Mouse (Mus musculus): ENCODE data around the gene Epha5. TPM values are rescaled to one million over a fixed set of nuclear protein-coding genes. Genes with fewer than 3 reads are reported as not detected.

Epha5 gene
- polyA plus RNA-seq, 1 experiment from 2014 or later = 74.0 TPM

GRCm38 (mm10) chr5:84397085-84397484 lies 20.1 kb downstream of the Epha5 start:
- H3K4me1 ChIP-seq (replicated peaks; ENCODE audit: control insufficient read depth, insufficient read depth, low read length) = no peaks in the 10 kb centered on the region
- no peak overlapping the region for H3K27ac ChIP-seq
- no peaks in the 10 kb centered on the region for H3K27me3 ChIP-seq (ENCODE audit: control insufficient read depth, insufficient read depth, low read length)
- no peak overlapping the region for H3K4me2 ChIP-seq (replicated peaks)
- H3K9ac ChIP-seq = no peak overlapping the region
- no peak for DNase-seq (ENCODE audit: low spot score)
- no peaks in the 10 kb centered on the region for H3K36me3 ChIP-seq (replicated peaks; ENCODE audit: control insufficient read depth, insufficient read depth)
- no peak overlapping the region for H3K4me3 ChIP-seq (replicated peaks; ENCODE audit: low read length)
- no peaks in the 10 kb centered on the region for H3K9me3 ChIP-seq (ENCODE audit: control insufficient read depth, low read length)
- no peak for ATAC-seq (ENCODE audit: low FRiP score)
- 66% methylated on average over 1 of the region's 1 CpGs for WGBS

- H3K9me3 ChIP-seq (ENCODE audit: control insufficient read depth, low read length) = no peaks in the 10 kb centered on the region
- H3K9ac ChIP-seq = no peak overlapping the region
- ATAC-seq (ENCODE audit: low FRiP score) (peak; percentile 51; the same call in 1 of the 2 replicates), DNase-seq (ENCODE audit: low spot score) (no peak)
- 0 out of 2 replicates have a peak, but pooled peaks cover 3% of the 10 kb centered on the region for H3K4me1 ChIP-seq (replicated peaks; ENCODE audit: control insufficient read depth, insufficient read depth, low read length)
- no peak overlapping the region for H3K4me3 ChIP-seq (replicated peaks; ENCODE audit: low read length)
- H3K27me3 ChIP-seq (ENCODE audit: control insufficient read depth, insufficient read depth, low read length) = no peaks in the 10 kb centered on the region
- H3K27ac ChIP-seq = no peak overlapping the region
- H3K4me2 ChIP-seq (replicated peaks) = no peak overlapping the region
- no peaks in the 10 kb centered on the region for H3K36me3 ChIP-seq (replicated peaks; ENCODE audit: control insufficient read depth, insufficient read depth)
- WGBS = 46% methylated on average over 5 of the region's 5 CpGs
These were observed 51.8 kb downstream of the Epha5 start for GRCm38 (mm10) chr5:84365334-84365733.

- no peak overlapping the region for H3K4me2 ChIP-seq (replicated peaks)
- DNase-seq (ENCODE audit: low spot score) (no peak), ATAC-seq (ENCODE audit: low FRiP score) (no peak)
- H3K9ac ChIP-seq = no peak overlapping the region
- no peaks in the 10 kb centered on the region for H3K9me3 ChIP-seq (ENCODE audit: control insufficient read depth, low read length)
- H3K36me3 ChIP-seq (replicated peaks; ENCODE audit: control insufficient read depth, insufficient read depth) = no peaks in the 10 kb centered on the region
- H3K27me3 ChIP-seq (ENCODE audit: control insufficient read depth, insufficient read depth, low read length) = no peaks in the 10 kb centered on the region
- WGBS = 62% methylated on average over 3 of the region's 3 CpGs
- no peaks in the 10 kb centered on the region for H3K4me1 ChIP-seq (replicated peaks; ENCODE audit: control insufficient read depth, insufficient read depth, low read length)
- H3K4me3 ChIP-seq (replicated peaks; ENCODE audit: low read length) = no peak overlapping the region
- no peak overlapping the region for H3K27ac ChIP-seq
These were observed 57.8 kb downstream of the Epha5 start for GRCm38 (mm10) chr5:84359430-84359829.

GRCm38 (mm10) chr5:84353069-84353468 lies 64.1 kb downstream of the Epha5 start:
- Histone ChIP-seq H3K9ac (no peak overlapping the region), H3K27me3 (ENCODE audit: control insufficient read depth, insufficient read depth, low read length) (no peaks in the 10 kb centered on the region), H3K4me1 (replicated peaks; ENCODE audit: control insufficient read depth, insufficient read depth, low read length) (no peaks in the 10 kb centered on the region), H3K27ac (no peak overlapping the region), H3K4me2 (replicated peaks) (no peak overlapping the region), H3K9me3 (ENCODE audit: control insufficient read depth, low read length) (no peaks in the 10 kb centered on the region), H3K4me3 (replicated peaks; ENCODE audit: low read length) (no peak overlapping the region), H3K36me3 (replicated peaks; ENCODE audit: control insufficient read depth, insufficient read depth) (no peaks in the 10 kb centered on the region)
- 82% methylated on average over 5 of the region's 5 CpGs for WGBS
- ATAC-seq (ENCODE audit: low FRiP score) = no peak
- no peak for DNase-seq (ENCODE audit: low spot score)

- no peak overlapping the region for H3K27ac ChIP-seq
- H3K9me3 ChIP-seq (ENCODE audit: control insufficient read depth, low read length) = no peaks in the 10 kb centered on the region
- no peak for ATAC-seq (ENCODE audit: low FRiP score)
- no peaks in the 10 kb centered on the region for H3K27me3 ChIP-seq (ENCODE audit: control insufficient read depth, insufficient read depth, low read length)
- H3K4me3 ChIP-seq (replicated peaks; ENCODE audit: low read length) = no peak overlapping the region
- no peaks in the 10 kb centered on the region for H3K36me3 ChIP-seq (replicated peaks; ENCODE audit: control insufficient read depth, insufficient read depth)
- no peaks in the 10 kb centered on the region for H3K4me1 ChIP-seq (replicated peaks; ENCODE audit: control insufficient read depth, insufficient read depth, low read length)
- no peak for DNase-seq (ENCODE audit: low spot score)
- H3K4me2 ChIP-seq (replicated peaks) = no peak overlapping the region
- WGBS = 89% methylated on average over 2 of the region's 2 CpGs
- no peak overlapping the region for H3K9ac ChIP-seq
These were observed 70.3 kb downstream of the Epha5 start for GRCm38 (mm10) chr5:84346728-84347499.

GRCm38 (mm10) chr5:84335834-84336465 lies 81.2 kb downstream of the Epha5 start:
- ATAC-seq (ENCODE audit: low FRiP score) (no peak), DNase-seq (ENCODE audit: low spot score) (no peak)
- Histone ChIP-seq H3K27ac (no peak overlapping the region), H3K9me3 (ENCODE audit: control insufficient read depth, low read length) (no peaks in the 10 kb centered on the region), H3K4me2 (replicated peaks) (no peak overlapping the region), H3K36me3 (replicated peaks; ENCODE audit: control insufficient read depth, insufficient read depth) (no peaks in the 10 kb centered on the region), H3K9ac (no peak overlapping the region), H3K27me3 (ENCODE audit: control insufficient read depth, insufficient read depth, low read length) (no peaks in the 10 kb centered on the region), H3K4me3 (replicated peaks; ENCODE audit: low read length) (no peak overlapping the region), H3K4me1 (replicated peaks; ENCODE audit: control insufficient read depth, insufficient read depth, low read length) (no peaks in the 10 kb centered on the region)
- WGBS = 83% methylated on average over 3 of the region's 3 CpGs

GRCm38 (mm10) chr5:84334481-84334880 lies 82.7 kb downstream of the Epha5 start:
- Histone ChIP-seq H3K27ac (no peak overlapping the region), H3K9me3 (ENCODE audit: control insufficient read depth, low read length) (no peaks in the 10 kb centered on the region), H3K9ac (no peak overlapping the region), H3K4me2 (replicated peaks) (no peak overlapping the region), H3K4me1 (replicated peaks; ENCODE audit: control insufficient read depth, insufficient read depth, low read length) (no peaks in the 10 kb centered on the region), H3K36me3 (replicated peaks; ENCODE audit: control insufficient read depth, insufficient read depth) (no peaks in the 10 kb centered on the region), H3K27me3 (ENCODE audit: control insufficient read depth, insufficient read depth, low read length) (no peaks in the 10 kb centered on the region), H3K4me3 (replicated peaks; ENCODE audit: low read length) (no peak overlapping the region)
- ATAC-seq (ENCODE audit: low FRiP score) = no peak
- WGBS = 82% methylated on average over 6 of the region's 6 CpGs
- no peak for DNase-seq (ENCODE audit: low spot score)

- Histone ChIP-seq H3K27ac (no peak overlapping the region), H3K4me1 (replicated peaks; ENCODE audit: control insufficient read depth, insufficient read depth, low read length) (no peaks in the 10 kb centered on the region), H3K27me3 (ENCODE audit: control insufficient read depth, insufficient read depth, low read length) (no peaks in the 10 kb centered on the region), H3K4me3 (replicated peaks; ENCODE audit: low read length) (no peak overlapping the region), H3K36me3 (replicated peaks; ENCODE audit: control insufficient read depth, insufficient read depth) (no peaks in the 10 kb centered on the region), H3K4me2 (replicated peaks) (no peak overlapping the region), H3K9ac (no peak overlapping the region), H3K9me3 (ENCODE audit: control insufficient read depth, low read length) (no peaks in the 10 kb centered on the region)
- no peak for ATAC-seq (ENCODE audit: low FRiP score)
- no peak for DNase-seq (ENCODE audit: low spot score)
- WGBS = 83% methylated on average over 1 of the region's 1 CpGs
These were observed 85.6 kb downstream of the Epha5 start for GRCm38 (mm10) chr5:84331631-84332030.

- Histone ChIP-seq H3K4me1 (replicated peaks; ENCODE audit: control insufficient read depth, insufficient read depth, low read length) (no peaks in the 10 kb centered on the region; the same call in none of the 2 replicates), H3K4me2 (replicated peaks) (no peak overlapping the region), H3K36me3 (replicated peaks; ENCODE audit: control insufficient read depth, insufficient read depth) (no peaks in the 10 kb centered on the region), H3K27ac (no peak overlapping the region), H3K9me3 (ENCODE audit: control insufficient read depth, low read length) (no peaks in the 10 kb centered on the region), H3K27me3 (ENCODE audit: control insufficient read depth, insufficient read depth, low read length) (no peaks in the 10 kb centered on the region), H3K4me3 (replicated peaks; ENCODE audit: low read length) (no peak overlapping the region), H3K9ac (no peak overlapping the region)
- ATAC-seq (ENCODE audit: low FRiP score) (no peak), DNase-seq (ENCODE audit: low spot score) (no peak)
- 41% methylated on average over 1 of the region's 1 CpGs for WGBS
These were observed 96.6 kb downstream of the Epha5 start for GRCm38 (mm10) chr5:84320553-84320952.

Data from hindbrain, embryonic 14.5 days (tissue).